Mouse (Mus musculus) left cerebral cortex, adult 6 months (tissue): ENCODE results near the gene Mrtfb. TPM values are rescaled to one million over a fixed set of nuclear protein-coding genes. Genes with fewer than 3 reads are reported as not detected.

ENCODE experiments used
- long read RNA-seq, 2 experiments: library from polyadenylated mRNA; unstranded; transcript quantifications; one replicate each; pipeline ENCODE4 v2.0.0; 2019 to 2020
- polyA plus RNA-seq: library from polyadenylated mRNA; unstranded; fragments of <200 nt; fragmentation: Nextera tagmentation; gene quantifications from 2 replicates; pipeline ENCODE4 v1.2.3, GENCODE M21; 2021

Gene Mrtfb
- polyA plus RNA-seq, result 80.9 and 81.7 TPM in 2 replicates
- long read RNA-seq, experiment 1, full-length matches to known transcripts, result 2 of 76 reads
- long read RNA-seq, experiment 1, partial matches to known transcripts, result 62 of 76 reads
- long read RNA-seq, experiment 1, other reads (novel, unspliced or antisense), result 12 of 76 reads
- long read RNA-seq, experiment 2, partial matches to known transcripts, result 10 of 195 reads
- long read RNA-seq, experiment 2, other reads (novel, unspliced or antisense), result 185 of 195 reads

GRCm38 (mm10) chr16:13255855-13256635, at the start of gene Mrtfb:
TSS of gene Mrtfb (plus strand) at chr16:13256481.

Other genes starting within 250 kb of the Mrtfb start
- gene Ercc4, start 146.8 kb upstream of the Mrtfb start, polyA plus RNA-seq, result 8.2 and 9.0 TPM in 2 replicates